Comparison of ENCODE assay signal across 10 mouse cellular contexts in genomic region chr7:125972776-125973175, GRCm38 (mm10).
DNase-seq lines count a peak whose midpoint lies in the region; ATAC-seq lines count a peak whose summit lies in the region.
"Had no signal": no experiment of that assay in that cellular context is flagged by ENCODE, and none has a peak within 500 bp of the region (broad histone marks: within the 10 kb centered on the region; RNA-seq: fewer than 3 reads in every experiment).

No protein-coding gene starts in this region.

- H3K4me3 ChIP-seq in hindbrain, embryonic 15.5 days, result no peak overlapping the region
- H3K4me3 ChIP-seq in hindbrain, embryonic 12.5 days, result no peak overlapping the region
- H3K4me3 ChIP-seq in heart, embryonic 12.5 days, result no peak overlapping the region
- no peak overlapping the region for H3K4me3 ChIP-seq in limb, embryonic 10.5 days
- H3K4me3 ChIP-seq in stomach, embryonic 16.5 days (replicated peaks; ENCODE audit: low read length), result no peak overlapping the region

- 55% methylated on average over 6 of the region's 6 CpGs for WGBS in hindbrain, embryonic 15.5 days
- 59% methylated on average over 6 of the region's 6 CpGs for WGBS in hindbrain, embryonic 12.5 days
- WGBS in heart, embryonic 12.5 days, result 66% methylated on average over 6 of the region's 6 CpGs
- 59% methylated on average over 6 of the region's 6 CpGs for WGBS in limb, embryonic 10.5 days
- 58% methylated on average over 6 of the region's 6 CpGs for WGBS in stomach, embryonic 16.5 days

- H3K4me1 ChIP-seq in hindbrain, embryonic 15.5 days (replicated peaks), result peaks cover 14% of the 10 kb centered on the region
- H3K4me1 ChIP-seq in hindbrain, embryonic 12.5 days, result peaks cover 5% of the 10 kb centered on the region; the same call in 1 of the 2 replicates
- peaks cover 39% of the 10 kb centered on the region for H3K4me1 ChIP-seq in heart, embryonic 12.5 days (replicated peaks)
- peaks cover 27% of the 10 kb centered on the region for H3K4me1 ChIP-seq in limb, embryonic 10.5 days
- no peaks in the 10 kb centered on the region; the same call in 1 of the 2 replicates for H3K4me1 ChIP-seq in stomach, embryonic 16.5 days (ENCODE audit: control insufficient read depth, insufficient read depth, low read length)

- no peaks in the 10 kb centered on the region for H3K27me3 ChIP-seq in hindbrain, embryonic 15.5 days
- no peaks in the 10 kb centered on the region for H3K27me3 ChIP-seq in hindbrain, embryonic 12.5 days
- H3K27me3 ChIP-seq in heart, embryonic 12.5 days (replicated peaks), result no peaks in the 10 kb centered on the region
- no peaks in the 10 kb centered on the region for H3K27me3 ChIP-seq in limb, embryonic 10.5 days (ENCODE audit: low read depth, poor library complexity, severe bottlenecking)
- no peaks in the 10 kb centered on the region for H3K27me3 ChIP-seq in stomach, embryonic 16.5 days (ENCODE audit: control insufficient read depth, insufficient read depth, low read length)

- no peak for ATAC-seq in hindbrain, embryonic 15.5 days (ENCODE audit: low FRiP score, low read depth)
- ATAC-seq in hindbrain, embryonic 12.5 days (ENCODE audit: low FRiP score), result no peak
- no peak for ATAC-seq in heart, embryonic 12.5 days (ENCODE audit: insufficient number of reproducible peaks, low FRiP score)
- ATAC-seq in stomach, embryonic 16.5 days (ENCODE audit: insufficient read depth, low FRiP score), result no peak

- no peak overlapping the region for H3K4me2 ChIP-seq in hindbrain, embryonic 15.5 days
- H3K4me2 ChIP-seq in hindbrain, embryonic 12.5 days (replicated peaks), result no peak overlapping the region
- H3K4me2 ChIP-seq in heart, embryonic 12.5 days, result no peak overlapping the region
- no peak overlapping the region for H3K4me2 ChIP-seq in stomach, embryonic 16.5 days (ENCODE audit: low read depth, low read length)

- 0 out of 2 replicates have a peak overlapping the region, but pooled peaks have one; percentile 35 for H3K27ac ChIP-seq in hindbrain, embryonic 15.5 days (replicated peaks)
- H3K27ac ChIP-seq in hindbrain, embryonic 12.5 days, result no peak overlapping the region
- peak overlapping the region; percentile 75 for H3K27ac ChIP-seq in heart, embryonic 12.5 days (ENCODE audit: poor library complexity, severe bottlenecking)
- peak overlapping the region; percentile 61 for H3K27ac ChIP-seq in limb, embryonic 10.5 days
- peak overlapping the region; percentile 23; the same call in 1 of the 2 replicates for H3K27ac ChIP-seq in stomach, embryonic 16.5 days (ENCODE audit: low read length)

- H3K36me3 ChIP-seq in hindbrain, embryonic 15.5 days, result no peaks in the 10 kb centered on the region
- H3K36me3 ChIP-seq in hindbrain, embryonic 12.5 days, result no peaks in the 10 kb centered on the region
- no peaks in the 10 kb centered on the region for H3K36me3 ChIP-seq in heart, embryonic 12.5 days
- H3K36me3 ChIP-seq in limb, embryonic 10.5 days, result no peaks in the 10 kb centered on the region
- H3K36me3 ChIP-seq in stomach, embryonic 16.5 days (ENCODE audit: control insufficient read depth, insufficient read depth, low read length), result no peaks in the 10 kb centered on the region

- no peaks in the 10 kb centered on the region for H3K9me3 ChIP-seq in hindbrain, embryonic 15.5 days
- H3K9me3 ChIP-seq in hindbrain, embryonic 12.5 days (replicated peaks), result no peaks in the 10 kb centered on the region
- peaks cover 4% of the 10 kb centered on the region; the same call in 1 of the 2 replicates for H3K9me3 ChIP-seq in heart, embryonic 12.5 days (replicated peaks)
- no peaks in the 10 kb centered on the region for H3K9me3 ChIP-seq in limb, embryonic 10.5 days (replicated peaks)
- no peaks in the 10 kb centered on the region for H3K9me3 ChIP-seq in stomach, embryonic 16.5 days (replicated peaks; ENCODE audit: control insufficient read depth, low read length)

- H3K9ac ChIP-seq in hindbrain, embryonic 15.5 days, result no peak overlapping the region
- no peak overlapping the region for H3K9ac ChIP-seq in hindbrain, embryonic 12.5 days
- H3K9ac ChIP-seq in heart, embryonic 12.5 days, result peak overlapping the region; percentile 18; the same call in 1 of the 2 replicates
- H3K9ac ChIP-seq in stomach, embryonic 16.5 days (ENCODE audit: low read length), result no peak overlapping the region

- DNase-seq in limb, embryonic 10.5 days (ENCODE audit: low spot score), result no peak
- no peak for DNase-seq in urinary bladder, adult 18-20 months (ENCODE audit: low spot score in 2 of 2)
- DNase-seq in cerebellum, adult 9-11 months, result no peak
- DNase-seq: lung, adult 2 months; right cerebral cortex, postnatal 14 days; thymus, postnatal 4 days had no signal
